Mouse (Mus musculus): ENCODE data around the gene Pcdh9. TPM values are rescaled to one million over a fixed set of nuclear protein-coding genes. Genes with fewer than 3 reads are reported as not detected.

Pcdh9 gene
- total RNA-seq, 2 experiments from 2014 or later = 156 to 203 TPM

DNA sequence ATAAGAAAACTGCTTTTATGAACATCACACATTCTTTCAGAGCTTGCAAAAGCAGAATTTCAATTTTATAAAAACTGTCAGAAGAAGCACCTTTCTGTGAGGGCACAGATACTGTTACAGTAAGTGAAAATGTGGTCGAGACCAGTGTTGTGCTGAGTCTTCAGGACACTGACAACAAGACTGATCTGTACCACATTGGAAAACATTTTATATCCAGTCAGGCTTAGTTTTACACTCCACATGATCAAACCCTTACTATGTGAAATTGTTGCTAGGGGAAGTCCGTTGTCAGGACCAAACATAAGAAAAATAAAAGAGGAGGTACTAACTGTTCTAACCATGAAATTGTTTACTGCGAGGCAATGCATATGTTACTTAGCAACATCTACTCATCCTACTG lies 656.1 kb downstream of the Pcdh9 start:
- no peak for DNase-seq (ENCODE audit: extremely low spot score in 1 of 2, low spot score in 1 of 2)

DNA sequence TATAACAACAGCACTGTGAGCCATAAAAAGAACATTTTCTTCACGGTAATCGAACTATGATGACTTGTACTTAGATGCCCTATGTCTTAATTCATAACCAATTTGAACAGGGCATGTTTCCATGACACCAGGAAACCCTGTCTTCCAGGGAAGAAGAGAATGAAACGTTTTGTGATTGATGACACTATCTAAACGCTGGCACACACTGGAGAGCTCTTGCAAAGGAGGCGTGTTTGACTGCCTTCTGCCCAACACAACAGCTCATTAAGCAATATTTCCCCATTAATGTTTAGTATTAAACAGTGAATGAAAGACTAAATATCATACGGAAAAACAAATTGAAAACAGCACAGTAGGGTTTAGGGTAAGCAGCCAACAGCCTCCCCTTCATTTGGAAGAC lies 656.9 kb downstream of the Pcdh9 start:
- no peak for DNase-seq (ENCODE audit: extremely low spot score in 1 of 2, low spot score in 1 of 2)

DNA sequence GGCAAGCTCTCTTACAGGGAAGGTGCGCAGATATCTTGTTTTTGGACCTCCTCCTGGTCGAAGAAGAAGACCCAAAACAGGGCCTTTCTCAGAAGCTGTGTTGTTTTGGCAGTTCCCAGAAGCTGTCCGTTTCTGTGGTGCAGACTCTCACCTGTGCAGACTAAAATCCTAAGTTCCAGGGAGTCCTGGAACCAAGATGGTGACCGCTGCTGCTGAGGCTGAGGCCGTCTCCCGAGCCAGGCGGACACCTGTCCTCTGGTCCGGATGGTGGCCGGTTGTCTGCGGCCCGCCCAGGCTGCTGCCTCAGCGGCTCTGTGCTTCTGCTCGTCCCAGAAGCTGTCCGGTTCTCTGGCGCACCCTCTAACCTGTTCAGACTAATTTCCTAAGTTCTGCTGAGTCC lies 675.6 kb downstream of the Pcdh9 start:
- DNase-seq (ENCODE audit: extremely low spot score in 1 of 2, low spot score in 1 of 2) = peak; percentile 66 to 91

DNA sequence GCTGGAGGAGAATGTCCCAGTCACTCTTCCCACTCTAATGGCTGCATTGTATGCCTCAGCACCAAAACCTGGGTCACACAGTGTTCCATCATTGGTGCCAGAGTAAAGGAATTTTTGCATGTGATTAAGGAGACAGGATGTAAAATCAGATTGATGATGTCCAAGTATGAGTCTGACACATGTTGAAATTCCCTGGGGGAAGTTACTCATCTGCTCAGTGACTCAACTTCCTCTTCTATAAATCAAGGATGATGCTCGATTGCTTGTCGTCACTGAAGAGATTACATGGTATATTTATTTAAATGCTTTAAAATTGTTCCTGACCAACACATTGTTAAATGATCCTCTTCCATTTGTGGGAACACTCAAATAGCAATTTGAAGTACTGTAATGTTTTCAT lies 690.7 kb downstream of the Pcdh9 start:
- DNase-seq (ENCODE audit: extremely low spot score in 1 of 2, low spot score in 1 of 2) = no peak

DNA sequence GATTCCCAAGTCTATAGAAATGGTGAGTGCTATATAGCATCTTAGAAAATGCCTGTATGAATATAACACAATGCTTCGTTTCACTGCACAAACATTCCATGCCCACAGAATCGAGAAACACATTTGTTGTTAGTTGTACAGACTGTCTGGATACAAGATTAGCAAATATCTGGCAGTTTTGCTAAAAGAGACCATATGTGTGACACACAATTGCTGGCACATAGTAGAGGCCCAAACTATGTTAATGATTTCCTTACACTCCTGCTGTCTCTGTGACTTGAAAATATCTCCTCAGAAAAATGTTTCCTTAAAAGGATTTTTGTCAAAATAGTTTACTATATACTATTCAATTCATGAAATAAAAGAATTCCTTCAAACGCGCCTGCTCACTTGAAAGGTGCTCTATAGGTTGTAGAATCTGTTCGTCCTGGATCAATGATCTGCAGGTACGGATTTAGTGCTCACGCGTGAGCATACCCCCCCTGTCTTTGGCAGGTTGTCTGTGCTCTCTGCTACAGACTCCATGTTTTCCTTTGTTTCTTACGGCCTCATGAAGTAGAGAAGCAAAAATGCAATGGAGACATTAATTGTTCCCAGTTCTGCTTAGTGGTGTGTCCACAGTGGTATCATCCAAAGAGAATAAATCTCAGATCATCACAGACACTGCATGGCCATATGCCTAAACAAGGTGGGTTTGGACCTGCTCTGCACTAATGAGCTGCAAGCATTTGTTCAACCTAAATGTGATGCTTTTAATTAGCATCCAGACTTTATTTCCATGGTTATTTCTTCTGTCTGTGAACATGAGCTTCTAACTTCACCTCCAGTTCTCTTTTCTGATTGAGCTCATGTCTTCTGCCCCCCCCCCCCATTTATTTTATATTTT lies 707.6 kb downstream of the Pcdh9 start:
- DNase-seq (ENCODE audit: extremely low spot score in 1 of 2, low spot score in 1 of 2) = no peak

DNA sequence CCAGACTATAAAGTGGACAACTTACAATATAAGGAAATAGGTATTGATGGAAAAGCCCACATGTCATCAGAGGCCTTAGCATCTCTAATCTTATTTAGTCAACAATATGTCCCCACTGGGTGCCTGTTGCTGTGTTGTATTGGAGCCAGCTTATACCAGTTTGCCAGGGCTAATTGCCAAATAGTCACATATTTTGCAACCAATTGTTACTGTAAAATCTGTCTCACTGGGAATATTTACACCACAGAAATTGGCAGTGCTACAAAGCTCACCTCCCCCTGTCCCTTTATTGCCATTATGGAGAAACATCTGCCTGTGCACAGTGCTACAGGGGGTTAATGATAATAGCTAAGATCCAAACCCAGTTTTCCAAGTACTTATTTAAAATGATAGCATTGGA lies 721.3 kb downstream of the Pcdh9 start:
- DNase-seq (ENCODE audit: extremely low spot score in 1 of 2, low spot score in 1 of 2) = no peak

DNA sequence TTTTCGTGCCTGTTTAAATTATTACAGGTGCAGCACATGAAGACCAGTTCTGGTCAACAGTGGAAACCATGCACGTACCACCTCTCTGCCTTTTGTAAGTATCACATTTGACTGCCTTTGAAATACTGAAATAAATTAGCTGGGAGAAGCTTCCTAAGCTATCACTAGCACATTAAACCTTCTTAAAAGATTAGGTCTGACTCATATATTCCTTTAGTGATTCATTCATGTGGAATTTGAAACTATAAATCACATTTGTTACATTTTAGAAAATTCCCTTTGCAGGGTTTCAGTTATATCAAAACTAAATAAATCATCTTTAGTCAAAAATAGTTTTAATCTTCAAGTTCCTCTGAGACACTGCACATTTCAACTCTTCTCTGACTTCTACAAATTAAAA lies 722.1 kb downstream of the Pcdh9 start:
- DNase-seq (ENCODE audit: extremely low spot score in 1 of 2, low spot score in 1 of 2) = no peak

DNA sequence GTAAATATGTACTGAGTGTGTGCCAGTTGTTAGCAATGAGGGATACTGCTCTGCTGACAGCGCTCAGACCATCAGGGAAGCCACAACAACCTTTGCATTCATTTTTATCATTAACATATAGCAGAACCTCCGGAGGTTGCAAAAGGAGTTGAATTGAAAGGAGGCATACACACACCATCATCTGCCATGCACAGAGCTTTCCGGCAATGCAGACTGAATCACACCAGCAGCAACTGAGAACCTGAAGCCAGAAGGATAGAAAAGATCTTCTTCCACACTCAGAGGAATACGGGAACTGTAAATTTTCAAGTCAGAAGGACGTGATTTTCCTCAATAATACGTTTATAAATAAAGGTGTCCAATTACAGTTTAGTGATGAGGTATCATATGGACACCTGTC lies 747.1 kb downstream of the Pcdh9 start:
- no peak for DNase-seq (ENCODE audit: extremely low spot score in 1 of 2, low spot score in 1 of 2)

DNA sequence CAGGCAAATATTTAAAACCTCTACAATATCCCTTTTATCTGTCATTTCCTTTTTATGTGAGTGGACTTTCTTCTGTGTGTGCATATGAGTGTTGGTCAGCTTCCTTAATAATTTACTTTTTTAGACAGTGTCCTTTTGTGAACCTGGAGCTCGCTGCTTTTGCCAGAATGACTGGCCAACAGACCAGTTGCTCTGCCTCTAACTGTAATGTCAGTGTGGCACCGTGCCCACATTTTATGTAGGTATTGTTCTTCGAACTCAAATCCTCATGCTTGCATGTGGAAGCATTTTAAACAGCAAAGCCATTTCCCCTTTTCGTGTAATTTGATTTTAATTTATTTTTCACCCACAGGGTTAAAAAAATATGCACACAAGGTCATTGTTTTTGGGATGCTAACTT lies 748.4 kb downstream of the Pcdh9 start:
- no peak for DNase-seq (ENCODE audit: extremely low spot score in 1 of 2, low spot score in 1 of 2)

DNA sequence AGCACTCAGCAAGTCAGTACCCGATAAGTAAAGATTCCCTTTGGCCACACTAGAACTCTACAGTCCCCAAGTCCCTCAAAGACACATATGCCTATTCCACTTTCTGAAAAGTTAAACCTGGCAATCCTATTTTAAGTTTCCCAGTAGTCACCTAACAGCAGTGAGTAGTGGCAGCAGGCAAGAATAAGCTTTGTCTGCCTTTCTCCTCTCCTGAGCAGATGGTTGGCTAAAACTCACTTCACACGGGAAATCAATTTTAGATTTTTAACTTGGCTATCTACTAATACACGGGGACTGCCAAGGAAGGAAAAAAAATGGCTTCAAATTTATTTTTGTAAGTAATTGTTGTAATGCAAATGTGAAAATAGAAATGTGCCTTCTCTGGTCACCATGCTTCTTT lies 763.5 kb downstream of the Pcdh9 start:
- no peak for DNase-seq (ENCODE audit: extremely low spot score in 1 of 2, low spot score in 1 of 2)

DNA sequence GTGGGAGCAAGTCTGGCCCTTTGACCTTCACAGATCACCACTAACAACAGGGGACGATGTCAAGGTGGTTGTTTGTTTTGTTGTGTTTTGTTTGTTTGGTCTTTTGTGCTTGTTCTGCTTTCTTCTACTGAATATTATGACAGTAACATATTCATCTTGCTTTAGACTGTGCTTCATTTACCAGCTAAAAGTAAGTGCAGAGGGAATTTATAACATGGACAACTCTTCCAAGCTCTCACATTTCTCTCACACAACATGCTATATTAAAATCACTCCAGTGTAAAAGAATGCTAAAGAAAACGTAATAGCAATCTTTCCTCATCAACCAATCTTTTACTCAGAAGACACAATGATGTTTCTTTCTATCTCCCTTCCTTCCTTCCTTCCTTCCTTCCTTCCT lies 787.7 kb downstream of the Pcdh9 start:
- DNase-seq (ENCODE audit: extremely low spot score in 1 of 2, low spot score in 1 of 2) = no peak

DNA sequence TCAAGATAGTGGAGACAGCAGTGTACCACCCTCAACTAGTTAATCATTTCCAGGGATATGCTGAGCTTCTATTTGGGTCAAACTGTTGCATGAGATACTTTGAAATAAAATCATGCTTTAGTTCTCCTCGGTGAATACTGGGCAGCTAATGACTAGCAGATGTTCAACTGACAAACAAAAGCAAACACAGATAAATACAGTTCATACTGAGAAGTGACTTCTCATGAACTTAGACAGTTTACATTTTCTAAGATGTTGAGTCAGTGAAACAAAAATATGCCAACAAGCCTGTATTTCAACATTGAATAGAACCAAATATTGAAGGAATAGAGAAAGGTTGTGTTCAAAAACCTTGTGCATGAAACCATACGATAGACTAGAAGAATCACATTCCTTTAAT lies 795.4 kb downstream of the Pcdh9 start:
- no peak for DNase-seq (ENCODE audit: extremely low spot score in 1 of 2, low spot score in 1 of 2)

DNA sequence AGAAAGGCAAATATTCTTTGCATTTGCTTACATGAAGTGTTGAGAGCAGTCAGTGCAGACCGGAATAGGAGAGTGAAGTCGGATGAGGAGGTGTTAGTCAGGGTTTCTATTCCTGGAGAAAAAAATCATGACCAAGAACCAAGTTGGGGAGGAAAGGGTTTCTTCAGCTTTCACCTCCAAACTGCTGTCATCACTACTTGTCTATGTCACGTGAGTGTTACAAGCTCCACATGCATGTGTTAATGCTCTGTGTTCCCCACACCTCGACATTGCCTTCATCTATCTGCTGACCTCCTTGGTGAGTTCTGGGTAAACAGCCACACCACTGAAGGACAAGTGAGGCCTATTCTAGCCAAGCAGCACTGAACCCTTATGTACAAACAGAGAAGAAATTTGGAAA lies 797.7 kb downstream of the Pcdh9 start:
- DNase-seq (ENCODE audit: extremely low spot score in 1 of 2, low spot score in 1 of 2) = no peak

DNA sequence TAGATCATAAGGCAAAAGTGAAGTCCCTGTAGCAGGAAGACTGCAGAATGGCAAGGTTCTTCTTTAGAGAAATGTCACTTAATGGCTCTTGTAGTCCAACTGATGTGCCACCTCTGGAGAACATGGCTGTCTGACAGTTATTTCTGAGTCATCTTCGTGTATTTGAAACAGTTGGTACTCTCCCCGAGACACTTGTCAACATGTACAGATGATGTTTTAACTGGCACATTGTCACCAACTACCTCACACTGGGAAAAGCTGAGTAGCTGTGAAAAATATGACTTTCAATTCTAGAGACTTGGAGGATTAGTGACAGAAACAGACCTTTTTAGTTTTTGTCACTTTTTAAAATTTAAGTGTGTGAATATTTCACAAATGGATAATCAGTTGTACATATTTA lies 804.8 kb downstream of the Pcdh9 start:
- DNase-seq (ENCODE audit: extremely low spot score in 1 of 2, low spot score in 1 of 2) = no peak

DNA sequence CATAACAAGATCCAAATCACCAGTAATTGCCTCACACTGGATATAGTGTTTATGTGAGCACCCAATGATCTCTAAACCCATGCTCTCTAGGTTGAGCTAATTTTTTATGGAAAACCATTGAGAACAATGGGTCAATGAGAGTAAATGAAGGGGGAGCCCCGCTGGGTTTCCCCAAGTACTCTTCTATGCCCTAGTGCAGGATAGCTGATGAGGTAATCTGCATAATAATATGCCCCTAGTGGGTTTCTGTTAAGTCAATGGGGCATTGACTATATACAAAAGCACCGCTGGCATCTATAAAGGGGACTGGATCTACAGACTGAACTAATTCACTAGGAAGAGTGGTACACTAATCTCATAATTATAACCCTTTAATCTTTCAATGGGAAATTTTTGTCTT lies 807.3 kb downstream of the Pcdh9 start:
- DNase-seq (ENCODE audit: extremely low spot score in 1 of 2, low spot score in 1 of 2) = no peak

DNA sequence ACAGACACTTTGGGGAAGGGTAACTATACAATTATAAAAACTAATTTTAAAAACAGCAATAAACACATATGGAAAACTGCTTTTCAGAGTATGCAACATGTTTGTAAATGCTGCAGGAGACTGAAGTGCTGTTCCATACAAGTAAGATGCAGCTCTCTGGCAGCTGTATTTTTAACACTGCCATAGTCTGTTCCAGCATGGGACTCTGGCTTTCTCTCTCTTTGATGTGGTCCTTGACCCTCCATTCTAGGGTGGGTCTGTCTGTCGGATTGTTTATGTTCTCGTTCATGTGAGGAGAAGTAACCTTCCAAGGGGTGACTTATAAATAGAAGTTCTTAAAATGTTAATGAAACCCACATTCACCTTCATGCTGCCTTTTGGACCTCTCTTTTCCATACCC lies 809.6 kb downstream of the Pcdh9 start:
- no peak for DNase-seq (ENCODE audit: extremely low spot score in 1 of 2, low spot score in 1 of 2)

DNA sequence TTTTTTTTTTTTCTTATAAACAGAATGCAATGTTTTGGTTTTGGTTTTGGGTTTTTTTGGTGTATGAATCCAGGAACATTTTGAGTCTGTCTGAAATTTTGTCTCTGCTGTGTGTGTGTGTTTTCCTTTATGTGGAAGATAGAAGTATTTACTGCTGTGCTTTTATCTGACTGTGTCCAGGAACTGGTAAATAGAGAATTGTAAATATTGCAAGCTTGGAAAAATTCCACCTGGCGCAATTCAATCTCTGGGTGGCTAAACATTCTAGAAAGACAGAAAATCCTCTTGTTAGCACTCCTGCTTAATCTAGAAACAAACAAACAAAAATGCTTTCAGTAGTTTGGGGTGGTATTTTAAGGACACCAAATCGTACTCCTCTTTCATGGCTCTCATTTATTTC lies 814.7 kb downstream of the Pcdh9 start:
- DNase-seq (ENCODE audit: extremely low spot score in 1 of 2, low spot score in 1 of 2) = no peak

DNA sequence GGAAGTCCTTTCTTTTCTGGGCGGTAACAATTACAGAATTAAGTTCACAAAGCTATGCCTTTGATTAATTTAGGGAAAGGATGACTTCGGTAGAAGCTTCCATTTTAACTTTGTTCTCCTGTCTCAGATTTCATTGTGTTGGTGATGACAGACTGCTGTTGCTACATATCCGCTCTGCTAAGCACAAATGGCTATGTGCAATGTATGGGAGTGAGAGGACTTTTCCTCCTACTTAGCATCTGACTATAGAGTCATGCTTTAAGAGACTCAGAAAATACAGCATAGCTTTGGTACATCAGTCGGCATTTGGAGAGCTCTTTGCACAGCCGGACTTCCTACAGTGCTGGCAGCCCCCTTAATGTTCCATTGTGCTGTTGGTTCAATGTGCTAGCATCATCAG lies 818.1 kb downstream of the Pcdh9 start:
- DNase-seq (ENCODE audit: extremely low spot score in 1 of 2, low spot score in 1 of 2) = no peak

DNA sequence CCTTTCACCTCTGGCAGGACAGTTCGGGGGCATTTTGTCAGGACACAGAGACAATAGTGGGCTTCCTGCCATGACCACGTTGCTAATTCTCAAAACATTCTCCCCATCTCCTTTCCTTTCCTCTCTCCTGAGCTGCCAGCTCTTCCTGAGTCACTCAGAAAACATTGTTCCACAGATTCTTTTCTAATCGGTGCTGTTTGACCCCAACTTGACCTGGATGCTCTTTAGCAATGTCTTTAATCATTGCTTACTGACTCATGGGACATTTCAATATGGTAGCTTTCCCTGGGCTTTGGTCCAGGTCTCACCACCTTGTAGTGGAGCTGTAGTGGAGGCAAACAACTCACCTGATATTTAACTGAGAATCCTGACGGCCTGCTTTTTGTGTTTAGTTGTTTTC lies 820.3 kb downstream of the Pcdh9 start:
- DNase-seq (ENCODE audit: extremely low spot score in 1 of 2, low spot score in 1 of 2) = no peak

DNA sequence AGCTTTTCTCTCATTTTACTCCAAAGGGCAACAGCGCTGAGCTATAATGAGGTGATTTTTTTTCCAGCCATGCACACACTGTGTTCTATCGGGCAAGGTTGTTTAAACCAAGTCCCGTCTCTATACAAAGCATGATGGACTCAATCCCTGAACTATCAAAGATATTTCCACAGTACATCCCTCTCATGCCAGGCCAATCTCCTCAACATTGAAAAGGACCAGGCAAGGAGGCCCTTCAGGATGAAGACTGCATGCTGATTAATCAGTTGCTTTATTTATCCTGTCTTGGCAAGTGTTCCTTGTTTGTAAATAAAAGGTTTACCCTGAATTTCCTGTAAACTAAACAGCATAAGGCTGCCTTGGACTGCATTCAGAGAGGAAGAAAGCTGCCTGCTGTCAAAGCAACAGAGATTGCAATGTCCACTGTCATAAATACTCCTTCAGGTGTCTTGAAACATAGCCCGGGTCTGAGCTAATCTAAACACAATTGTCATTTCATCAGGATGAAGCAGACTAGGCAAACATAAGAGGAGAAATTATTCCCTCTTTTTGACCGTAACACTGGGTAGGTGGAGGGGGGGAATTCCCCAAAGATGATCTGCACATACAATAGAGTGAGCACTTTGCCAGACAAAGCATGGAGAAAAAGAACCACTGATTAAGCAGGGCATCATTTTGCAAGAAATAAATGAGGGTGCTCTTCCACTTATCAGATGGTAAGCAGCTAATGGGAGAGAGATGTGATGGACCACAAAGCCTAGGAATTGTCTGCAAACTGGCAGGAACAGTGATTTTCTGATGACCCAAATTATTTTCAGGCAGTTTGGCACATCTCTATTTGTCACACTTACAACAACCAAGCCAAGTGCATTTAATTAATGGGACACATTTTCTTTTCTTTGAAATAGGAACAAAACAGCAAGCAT lies 822.8 kb downstream of the Pcdh9 start:
- DNase-seq (ENCODE audit: extremely low spot score in 1 of 2, low spot score in 1 of 2) = no peak

DNA sequence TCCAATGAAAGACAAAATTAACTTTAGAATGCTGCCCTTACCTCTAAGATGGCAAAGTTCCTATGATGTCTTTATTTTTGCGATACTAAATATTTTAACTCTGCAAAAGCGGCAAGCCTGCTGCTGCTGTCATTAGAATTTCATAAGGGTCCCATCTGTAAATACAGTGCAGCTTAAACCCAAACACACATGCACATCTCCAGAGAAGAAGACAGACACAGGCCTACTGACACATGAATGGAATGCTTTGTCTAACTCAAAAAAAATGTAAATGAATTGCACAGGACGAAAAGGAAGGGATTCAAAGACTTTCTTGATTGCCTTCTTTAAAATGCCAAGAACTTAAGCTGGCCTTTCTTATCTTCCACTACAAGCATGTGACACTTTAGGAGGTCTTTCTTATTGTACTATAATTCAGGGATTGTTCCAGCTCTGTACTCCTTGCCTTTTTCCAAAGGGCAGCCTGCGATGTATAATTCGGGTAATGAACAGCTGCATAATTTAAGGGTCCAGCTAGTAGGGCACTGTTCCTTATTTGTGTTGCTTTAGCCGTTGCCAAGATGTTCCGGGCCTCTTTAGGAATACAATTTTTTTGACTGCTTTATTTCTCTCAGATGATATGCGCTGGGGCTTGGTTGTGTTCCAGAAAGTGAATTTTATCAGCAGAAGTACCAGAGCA lies 823.6 kb downstream of the Pcdh9 start:
- DNase-seq (ENCODE audit: extremely low spot score in 1 of 2, low spot score in 1 of 2) = no peak
